Mouse (Mus musculus): ENCODE measurements around the gene Gm28051.

The Gm28051 gene

DNA sequence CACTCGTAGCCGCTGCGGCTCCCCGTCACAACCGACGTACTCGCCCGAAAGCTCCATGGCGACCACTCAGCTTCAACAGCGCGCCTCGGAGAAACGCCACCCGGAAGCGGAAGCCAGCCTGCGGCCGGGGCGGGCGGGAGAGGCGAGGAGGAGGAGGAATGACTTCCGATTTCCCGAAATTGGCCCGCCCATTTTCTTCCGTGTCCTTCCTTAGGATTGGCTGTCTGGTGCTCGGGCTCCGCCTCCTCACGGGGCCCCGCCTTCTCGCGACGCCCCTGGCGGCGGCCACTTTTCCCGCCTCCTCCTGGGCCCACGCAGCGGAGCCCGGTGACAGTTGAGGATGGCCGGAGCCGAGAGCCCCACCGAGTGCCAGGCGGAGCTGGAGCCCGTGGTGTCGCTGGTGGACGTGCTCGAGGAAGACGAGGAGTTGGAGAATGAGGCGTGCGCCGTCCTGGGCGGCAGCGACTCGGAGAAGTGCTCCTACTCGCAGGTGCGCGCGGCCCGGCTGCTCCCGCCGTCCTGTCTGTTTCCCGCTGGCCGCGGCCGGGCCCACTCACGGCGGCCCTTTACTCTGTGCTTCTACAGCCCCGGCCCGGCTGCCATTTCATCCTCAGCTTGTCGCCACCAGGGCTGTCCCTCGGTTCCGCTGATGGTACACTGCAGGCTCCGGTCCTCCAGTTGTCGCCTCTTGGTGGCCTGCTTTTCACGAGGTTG, at the start of gene Gm28051, which contains the start of the genes Gon7 and Ubr7:
Gene Gm28051 (minus strand): TSS at position 77 of the 714 bp plus-strand sequence.
Gene Gon7 (minus strand): TSS at position 115 of the 714 bp plus-strand sequence.
Gene Ubr7 (plus strand): TSS at position 279 of the 714 bp plus-strand sequence.
- DNase-seq: peak; percentile 98

DNA sequence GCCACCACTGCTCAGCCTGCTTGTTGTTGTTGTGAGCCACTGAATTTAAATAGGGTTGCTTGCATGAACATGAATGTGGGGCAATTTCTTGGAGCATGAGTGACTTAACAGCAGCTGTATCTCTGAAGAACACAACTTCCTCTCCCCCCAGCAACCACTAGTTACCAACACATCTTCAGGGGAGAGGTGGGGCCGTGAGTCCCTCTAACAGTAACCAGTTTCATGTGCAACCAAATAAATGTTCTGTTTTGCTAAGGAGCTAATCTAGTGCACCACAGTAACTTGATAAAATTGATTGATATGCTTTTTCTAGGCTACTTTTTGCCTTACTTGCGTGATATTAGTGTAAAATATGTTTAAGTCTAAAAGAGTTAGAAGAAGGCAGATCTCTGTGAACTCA, 42.0 kb upstream of the Gm28051 start:
- no peak for DNase-seq

DNA sequence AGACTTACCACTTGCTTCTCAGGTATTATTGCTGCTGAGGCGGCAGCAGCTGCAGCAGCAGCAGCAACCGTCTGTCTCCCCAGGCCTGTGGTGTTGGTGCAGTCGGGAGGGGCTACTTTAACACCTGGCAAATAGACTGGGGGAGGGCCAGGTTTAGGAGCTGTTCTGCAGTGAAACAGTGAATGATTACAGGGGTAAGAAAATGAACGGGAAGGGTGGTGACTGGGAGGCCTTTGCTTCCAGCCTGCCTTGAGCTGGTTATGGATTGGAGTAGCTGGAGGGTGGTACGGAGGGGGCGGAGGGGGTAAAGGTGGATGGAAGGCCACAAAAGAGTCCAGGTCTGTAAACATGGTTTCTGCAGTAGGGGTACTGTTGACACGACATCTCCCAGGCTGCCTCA, 30.4 kb upstream of the Gm28051 start:
- no peak for DNase-seq

DNA sequence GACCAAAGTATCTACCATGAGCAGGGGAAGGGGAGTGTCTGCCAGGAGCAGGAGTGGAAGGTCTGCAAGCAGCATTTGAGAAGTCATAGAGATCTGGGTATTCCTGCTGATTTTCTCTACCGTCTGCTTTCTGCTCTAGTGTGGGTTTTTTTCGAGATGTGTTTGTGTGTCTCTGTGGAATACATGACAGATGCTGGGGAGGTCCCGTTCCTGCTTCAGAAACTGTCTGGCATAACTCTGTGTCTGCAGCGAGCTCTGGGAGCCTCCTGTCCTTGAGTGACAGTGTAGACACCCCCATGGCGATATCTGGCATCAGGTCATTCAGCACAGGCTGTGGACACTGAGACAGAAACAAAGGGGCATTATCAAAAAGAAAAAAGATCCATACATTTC, 28.0 kb upstream of the Gm28051 start:
- DNase-seq: no peak

DNA sequence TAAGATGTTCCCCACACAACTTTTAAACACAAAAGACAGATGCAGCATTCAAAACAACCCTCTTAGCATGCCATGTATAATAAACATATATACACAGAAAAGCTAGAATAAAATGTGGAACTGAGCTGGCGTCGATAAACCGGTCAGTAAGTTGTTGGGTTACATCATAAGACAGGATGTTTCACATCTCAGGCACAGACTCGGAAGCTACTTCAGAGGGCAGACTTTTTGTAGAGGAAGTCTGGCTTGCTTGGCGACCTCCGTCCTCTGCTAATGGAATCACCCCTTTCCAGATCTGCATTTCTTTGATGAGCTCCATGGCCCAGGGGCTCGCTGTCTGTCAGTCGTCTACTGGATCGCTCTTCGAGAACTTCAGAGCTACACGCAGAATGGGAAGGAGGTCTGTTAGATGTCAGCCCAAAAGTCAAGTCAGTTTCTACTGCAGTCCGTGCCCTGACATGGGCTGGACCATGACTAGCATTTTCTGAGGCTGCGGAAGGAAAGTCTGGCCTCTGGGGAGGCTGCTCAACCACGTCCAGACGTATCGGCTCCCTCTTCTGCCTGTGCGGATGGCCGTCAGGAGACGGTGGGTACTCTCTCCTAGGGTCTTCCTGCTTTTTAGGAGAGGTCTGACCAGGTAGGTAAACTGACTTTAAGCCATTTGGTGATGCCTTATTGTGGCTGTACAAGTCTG, 27.5 kb upstream of the Gm28051 start:
- DNase-seq: no peak

DNA sequence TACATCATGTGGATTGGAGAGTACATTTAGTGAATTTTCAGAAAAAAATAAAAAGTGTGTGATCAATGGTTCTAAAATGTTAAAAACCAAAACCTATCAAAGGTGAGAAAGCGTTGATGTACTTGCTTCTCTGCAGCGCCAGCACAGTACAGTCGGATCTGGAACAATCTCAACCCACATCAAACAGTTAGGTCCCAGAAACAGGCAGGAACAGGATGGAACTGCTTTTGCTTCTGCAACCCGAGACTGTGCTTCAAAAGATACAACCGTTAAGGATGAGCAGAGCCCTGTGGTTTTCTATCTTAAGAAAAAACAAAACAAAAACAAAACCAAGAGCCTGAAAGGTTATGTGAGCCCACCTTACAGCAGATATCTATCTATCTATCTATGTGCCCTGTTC, 25.3 kb upstream of the Gm28051 start:
- no peak for DNase-seq

DNA sequence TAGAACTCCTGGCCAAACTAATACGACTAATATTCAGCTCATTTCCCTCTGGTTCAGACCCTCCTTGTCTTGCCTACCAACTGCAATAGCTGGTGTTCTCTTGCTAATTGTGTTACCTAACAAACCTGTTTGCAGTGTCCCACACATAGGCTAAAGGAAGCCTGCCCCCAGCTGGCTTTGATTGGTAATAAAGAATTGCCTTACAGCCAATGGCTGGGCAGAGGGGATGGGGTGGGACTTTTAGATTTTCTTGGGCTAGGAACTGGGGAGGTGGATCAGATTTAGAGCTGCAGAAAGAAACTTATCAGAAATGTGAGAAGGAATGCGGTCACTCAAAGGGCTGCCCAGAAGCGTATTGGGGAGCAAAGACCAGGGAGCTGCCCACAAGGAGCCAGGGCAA, 21.9 kb upstream of the Gm28051 start:
- peak; percentile 49 for DNase-seq

DNA sequence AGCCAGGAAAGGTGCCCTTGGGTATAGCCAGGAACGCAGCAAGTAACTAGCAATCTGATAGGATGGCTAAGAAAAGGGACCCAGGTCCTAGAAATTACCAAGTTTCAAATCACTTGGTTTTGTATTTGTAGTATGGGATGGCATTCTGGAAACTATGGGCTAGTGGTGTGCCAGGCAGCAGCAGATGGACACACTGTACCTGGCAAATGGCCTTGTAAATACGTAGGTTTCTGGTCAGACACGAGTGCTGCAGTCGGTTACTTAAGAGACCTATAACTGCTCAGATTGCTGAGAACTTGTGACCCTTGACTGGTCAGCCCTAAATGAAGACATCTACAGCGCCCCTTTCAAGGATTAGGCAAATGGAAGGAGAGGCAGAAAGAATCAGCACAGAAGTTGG, 20.6 kb upstream of the Gm28051 start:
- no peak for DNase-seq

DNA sequence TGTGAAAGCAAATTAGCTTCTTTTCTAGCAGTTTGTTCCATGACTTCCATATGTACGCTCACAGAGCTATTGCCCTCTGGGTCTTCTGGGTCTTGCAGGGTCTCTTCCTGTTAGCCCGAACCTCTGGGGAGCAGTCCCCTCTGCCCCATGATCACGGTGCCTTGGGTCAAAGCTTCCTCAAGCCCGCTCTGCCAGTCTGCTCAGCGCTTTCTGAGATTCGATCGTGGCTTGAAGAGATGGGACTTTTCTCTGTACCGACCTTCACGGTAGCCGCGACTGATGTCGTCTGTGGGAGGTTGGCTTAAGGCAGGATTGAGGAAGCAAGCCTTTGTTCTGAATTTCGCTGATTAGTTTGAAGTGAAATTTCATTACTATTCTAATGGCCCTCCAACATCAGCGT, 18.5 kb upstream of the Gm28051 start:
- DNase-seq: no peak

DNA sequence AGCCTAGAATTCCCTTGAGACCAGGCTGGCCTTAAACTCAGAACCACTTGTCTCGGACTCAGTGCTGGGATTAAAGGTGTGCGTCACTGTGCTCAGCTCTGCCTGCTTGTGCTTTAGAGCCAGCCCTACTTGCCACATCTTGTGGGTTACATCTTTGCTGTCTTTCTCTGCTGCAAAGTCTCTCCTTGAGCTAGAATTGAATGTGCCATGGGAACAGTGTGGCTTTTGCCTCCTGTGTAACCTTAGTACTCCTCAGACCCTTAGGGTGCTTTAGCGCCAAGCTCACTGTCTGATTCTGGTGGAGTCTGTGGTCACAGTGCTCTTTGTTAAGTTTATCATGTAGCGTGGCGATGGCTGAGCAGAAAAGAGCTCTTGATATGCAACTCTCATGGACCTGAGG, 15.1 kb upstream of the Gm28051 start:
- DNase-seq: no peak

DNA sequence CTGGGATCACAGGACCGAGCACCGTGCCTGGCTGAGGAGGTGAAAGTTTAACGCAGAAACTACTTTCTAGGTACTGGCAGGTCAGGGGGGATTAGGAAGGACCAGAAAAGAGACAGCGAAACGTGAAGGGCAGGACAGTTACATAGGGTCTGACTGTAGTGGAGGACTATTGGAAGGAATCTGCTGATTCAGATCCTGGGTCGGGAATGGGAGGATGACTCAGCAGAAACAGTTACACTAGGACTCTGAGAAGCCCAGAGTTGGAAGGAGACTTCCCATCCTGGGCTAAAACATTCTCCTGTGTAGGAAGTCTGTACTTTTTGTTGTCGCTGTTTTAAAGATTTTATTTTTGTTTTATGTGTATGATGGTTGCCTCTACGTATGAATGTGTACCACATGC, 14.0 kb upstream of the Gm28051 start:
- DNase-seq: no peak

DNA sequence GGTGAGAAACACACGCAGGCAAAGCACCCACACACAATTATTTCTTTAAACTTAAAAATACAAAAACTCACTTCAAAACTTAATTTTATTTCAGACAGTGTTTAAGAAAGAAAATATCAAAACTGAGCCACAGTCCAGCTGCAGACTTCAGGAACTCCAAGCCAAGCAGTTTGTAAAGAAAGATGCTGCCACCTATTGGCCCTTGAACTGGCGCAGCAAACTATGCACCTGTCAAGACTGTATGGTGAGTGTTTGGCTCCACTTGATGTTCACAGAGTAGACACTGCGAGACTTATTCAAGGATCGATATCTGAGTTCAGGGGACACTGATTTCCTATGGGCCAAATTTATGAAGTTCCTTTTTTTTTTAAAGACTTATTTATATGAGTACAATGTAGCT, 11.4 kb upstream of the Gm28051 start:
- DNase-seq: peak; percentile 20

DNA sequence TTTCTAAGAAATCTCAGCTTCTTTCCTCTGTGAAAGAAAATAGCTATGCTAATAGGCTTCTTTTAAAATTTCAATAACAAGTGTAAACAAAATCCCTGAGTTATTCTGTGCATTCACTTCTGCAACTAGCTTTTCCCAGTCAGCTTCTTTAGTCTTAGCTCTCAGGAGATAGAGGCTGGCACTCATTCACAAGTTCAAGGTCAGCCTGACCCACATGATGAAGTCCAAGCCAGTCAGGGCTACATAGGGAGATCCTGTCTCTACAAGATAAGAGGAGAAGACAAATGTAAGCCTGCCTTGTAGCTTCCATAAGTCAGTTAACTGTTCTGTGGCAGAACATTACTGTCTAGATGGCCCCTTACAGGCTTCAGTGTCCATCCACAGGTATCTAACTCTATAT, 6.1 kb upstream of the Gm28051 start:
- DNase-seq: no peak

DNA sequence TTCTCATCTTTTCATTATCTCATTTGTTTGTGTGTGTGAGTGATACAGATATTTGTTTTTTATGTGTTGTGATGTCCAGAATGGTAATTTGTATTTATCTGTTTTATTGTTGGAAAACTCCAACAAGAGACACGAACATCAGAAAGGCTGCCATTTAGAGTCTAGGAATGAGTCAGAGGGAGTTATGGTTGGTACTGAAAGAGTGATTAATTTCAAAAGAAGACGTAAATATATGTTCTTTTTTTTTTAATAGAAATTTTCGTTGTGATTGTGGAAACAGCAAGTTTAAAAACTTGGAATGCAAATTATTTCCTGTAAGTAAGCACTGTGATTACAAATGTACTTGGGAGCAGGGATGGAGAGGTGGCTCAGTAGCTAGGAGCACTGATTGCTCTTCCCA, 4.1 kb upstream of the Gm28051 start:
- no peak for DNase-seq

DNA sequence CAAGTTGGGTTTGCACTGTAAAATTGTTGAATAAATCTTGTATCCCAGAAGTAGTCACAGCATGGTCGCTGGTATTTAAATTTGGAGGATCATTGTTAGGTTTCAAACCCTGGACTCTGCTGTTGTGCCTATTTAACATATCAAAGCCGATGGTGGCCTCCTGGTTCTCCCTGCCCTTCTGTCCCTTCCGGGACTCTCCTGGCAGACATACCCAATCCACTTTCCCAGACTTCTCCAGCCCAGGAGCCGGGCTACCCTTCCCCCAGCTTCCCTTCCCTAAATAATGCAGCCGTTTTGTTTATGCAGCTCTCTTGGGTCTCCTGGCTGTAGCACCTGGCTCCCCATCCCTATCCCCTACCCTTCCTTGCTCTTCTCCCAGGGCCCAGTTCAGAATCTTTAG, 1.4 kb upstream of the Gm28051 start:
- DNase-seq: peak; percentile 15

DNA sequence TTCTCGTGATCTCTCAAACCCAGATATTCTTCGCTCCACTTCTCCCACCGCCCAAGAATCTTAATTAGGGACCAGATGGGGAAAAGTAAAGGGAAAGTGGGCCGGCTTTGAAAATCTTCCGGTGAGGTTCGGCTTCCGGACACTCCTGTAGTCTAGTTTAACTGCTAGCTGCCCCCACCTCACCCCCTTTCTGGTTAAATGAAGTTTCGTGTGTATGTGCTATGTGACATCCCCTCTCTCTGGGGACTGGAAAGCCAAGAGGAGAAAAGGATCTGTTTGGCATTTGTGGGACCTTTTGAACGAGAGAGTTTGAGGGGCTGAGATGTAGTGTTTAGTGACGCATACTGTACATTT, 815 bp upstream of the Gm28051 start, which contains the start of gene Gm20604:
Gene Gm20604 (minus strand): TSS at position 270 of the 354 bp plus-strand sequence.
- DNase-seq: no peak

DNA sequence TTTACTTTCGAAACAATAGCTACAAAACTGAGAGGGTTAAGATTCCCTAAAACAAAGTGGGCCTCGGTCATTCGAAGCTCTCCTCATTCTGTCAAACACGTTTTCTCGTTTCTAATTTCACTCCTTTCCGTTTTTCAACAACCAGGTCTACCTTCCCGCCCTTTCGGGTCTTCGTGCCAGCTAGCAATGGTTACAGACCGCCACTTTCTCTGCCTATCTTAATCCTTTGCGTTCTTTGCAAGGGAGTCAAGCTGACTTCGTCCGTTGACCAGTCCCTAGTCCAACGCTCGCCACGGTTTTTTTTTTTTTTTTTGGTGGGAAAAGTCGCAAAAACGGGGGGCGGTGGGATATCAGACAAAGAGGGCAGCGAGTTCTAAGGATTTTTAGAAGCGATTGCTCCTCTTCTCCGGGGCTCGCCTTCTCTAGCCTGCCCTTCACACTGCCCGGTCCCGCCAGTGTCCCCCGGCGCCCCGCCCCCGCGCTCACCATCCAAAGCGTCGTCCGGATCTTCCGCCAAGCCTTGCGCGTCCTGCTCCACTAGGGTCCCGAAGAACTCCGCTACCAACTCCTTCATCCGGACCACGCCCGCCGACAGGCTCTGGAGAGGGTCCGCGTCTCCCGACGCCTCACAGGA, 393 bp downstream of the Gm28051 start:
- no peak for DNase-seq

DNA sequence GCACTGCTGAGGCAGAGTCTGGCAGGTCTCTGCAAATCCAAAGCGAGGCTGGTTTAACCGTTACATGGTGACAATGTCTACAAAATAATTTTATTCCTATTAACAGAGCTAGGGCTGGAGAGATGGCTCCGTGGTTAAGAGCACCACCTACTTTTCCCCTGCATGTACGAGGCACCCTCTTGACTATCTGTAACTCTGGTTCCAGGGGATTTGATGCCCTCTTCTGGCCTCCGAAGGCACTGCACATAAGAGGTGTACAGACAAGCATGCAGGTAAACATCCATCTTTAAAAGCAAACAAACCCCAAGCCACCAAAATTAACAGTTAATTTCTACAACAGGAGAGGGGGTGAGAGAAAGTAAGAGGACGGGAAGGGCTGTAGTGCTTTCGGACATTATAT, 1.3 kb downstream of the Gm28051 start:
- DNase-seq: peak; percentile 56

DNA sequence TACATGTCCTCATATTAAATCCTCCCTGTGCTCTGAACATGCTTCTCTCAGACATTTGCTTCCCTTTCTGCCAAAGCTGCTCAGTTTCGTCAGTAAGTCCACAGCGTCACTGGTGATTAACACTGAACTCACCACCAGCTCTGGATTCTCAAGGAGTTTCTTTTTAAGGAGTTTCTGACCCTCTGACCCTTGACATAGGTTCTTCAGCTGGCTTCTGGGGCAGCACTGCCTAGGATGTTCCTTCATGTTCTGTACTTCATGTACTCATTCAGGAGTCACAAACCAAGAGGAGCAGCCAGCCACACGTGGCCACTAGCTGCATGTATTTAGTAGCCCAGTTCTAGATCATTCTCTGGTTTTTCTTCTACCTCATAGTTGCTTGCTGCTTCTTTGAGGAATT, 9.3 kb downstream of the Gm28051 start:
- no peak for DNase-seq

DNA sequence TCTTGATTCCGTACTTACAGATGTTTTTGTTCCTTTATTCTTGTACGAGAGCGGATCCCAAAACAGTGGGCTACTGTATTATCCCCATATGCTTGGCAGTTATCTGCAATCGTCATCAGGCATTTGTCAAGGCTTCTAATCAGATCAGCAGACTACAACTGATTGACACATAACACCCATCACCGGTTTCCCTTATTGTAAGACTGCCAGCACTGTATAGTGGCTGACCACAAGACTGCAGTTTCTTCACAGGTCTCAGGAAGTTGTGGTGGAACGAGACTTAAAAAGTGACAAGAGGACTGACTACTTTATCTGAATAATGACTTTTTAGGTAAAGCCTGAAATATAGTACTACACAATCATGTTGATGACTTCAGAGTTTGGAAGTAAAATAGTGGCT, 12.7 kb downstream of the Gm28051 start:
- DNase-seq: peak; percentile 55

DNA sequence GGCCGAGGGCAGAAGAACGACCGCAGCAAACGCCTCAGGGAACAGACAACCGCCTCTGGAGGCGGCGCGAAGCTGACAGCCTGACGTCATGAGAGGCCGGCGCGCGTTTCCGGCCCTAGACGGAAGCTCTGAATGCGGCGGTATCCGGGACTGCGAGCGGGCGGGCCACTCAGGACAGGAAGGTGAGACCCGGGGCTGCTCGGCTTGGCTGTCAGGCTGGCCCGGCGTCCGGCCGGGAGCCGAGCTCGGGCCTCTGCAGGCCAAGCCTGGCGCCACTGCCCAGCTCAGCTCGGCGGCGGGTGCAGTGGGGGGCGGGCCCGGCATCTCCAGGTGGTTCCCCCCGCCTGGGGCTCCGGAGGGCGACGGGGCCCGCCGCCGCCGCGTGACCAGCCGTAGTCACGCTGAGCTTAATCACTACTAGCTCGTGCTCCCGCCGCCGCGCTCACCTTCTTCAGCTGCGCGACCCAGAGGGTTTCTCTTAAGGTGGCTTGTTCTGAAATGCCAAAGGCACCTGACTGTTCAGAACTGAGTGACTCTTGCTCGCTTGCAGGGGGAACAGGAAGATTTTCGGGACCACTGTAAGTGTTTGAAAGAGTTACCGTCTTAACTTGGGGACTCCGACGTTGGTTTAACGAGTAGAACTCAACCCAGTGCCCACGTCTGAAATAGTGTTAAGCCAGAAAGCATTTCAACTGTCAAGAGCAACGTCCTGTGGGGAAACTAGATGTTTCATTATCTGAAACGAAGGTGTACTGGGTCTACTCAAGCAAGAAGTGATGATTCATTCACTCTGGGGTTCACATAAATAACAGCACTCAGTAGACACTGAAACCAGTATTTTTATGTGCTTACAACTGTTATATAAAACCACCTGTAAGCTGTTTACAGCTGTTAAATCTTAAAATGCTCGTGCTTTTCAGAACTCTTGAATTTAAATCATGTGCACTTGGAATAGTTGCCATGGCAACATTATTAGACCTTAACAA, 13.7 kb downstream of the Gm28051 start, which contains the start of the genes Moap1 and Tmem251:
Gene Moap1 (minus strand): TSS at position 73 of the 986 bp plus-strand sequence.
Gene Tmem251 (plus strand): TSS at position 174 of the 986 bp plus-strand sequence.
- peak; percentile 94 for DNase-seq

DNA sequence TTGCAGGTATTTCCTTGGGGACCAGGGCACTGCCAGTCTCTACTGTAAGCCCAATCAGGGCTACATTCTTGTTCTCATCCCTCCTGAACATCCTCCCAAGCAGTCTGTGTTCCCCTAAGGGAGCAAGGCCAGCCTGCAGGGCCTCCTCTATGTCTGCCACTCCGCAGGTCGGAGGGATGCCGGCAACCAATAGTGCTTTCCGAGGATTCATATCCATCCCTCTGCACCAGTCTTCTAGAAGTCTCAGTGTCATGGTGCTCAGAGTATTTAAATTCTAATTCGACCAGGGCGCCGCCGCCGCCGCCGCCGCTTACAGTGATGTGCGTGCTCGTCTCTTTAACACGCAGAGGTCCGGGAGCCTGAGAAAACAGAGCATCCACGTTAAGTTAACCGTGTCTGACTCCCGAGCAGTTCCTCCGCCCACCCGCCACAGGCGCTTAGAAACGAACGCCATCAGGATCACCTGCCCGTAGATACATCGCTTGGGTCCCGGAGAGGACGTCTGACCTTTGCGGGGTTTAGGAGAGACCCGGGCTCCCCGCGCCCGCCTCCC, 14.5 kb downstream of the Gm28051 start:
- DNase-seq: no peak

All from lung, postnatal 36 days (tissue).